Mouse (Mus musculus): Measurements from ENCODE around the gene Tubb2a. TPM values are rescaled to one million over a fixed set of nuclear protein-coding genes. Genes with fewer than 3 reads are reported as not detected.
"Not testable (repeated sequence)": the region's sequence is repeated elsewhere in the genome, so short reads cannot be mapped to it uniquely, and the experiment has no call there.

Gene Tubb2a
- polyA plus RNA-seq, 1 experiment from 2014 or later, result 150 TPM

- ATAC-seq (ENCODE audit: low FRiP score, low TSS enrichment), result peak; percentile 76
- no peak overlapping the region for H3K9ac ChIP-seq (replicated peaks; ENCODE audit: low read length)
- no peak overlapping the region for H3K4me2 ChIP-seq (replicated peaks; ENCODE audit: low read depth, low read length)
- WGBS, result 52% methylated on average over 4 of the region's 4 CpGs
- H3K9me3 ChIP-seq (ENCODE audit: low read length), result peaks cover 2% of the 10 kb centered on the region; the same call in 1 of the 2 replicates
- peak overlapping the region; percentile 66; the same call in 1 of the 2 replicates for H3K27ac ChIP-seq (ENCODE audit: low read length)
- H3K36me3 ChIP-seq (ENCODE audit: insufficient read depth, low read length), result no peaks in the 10 kb centered on the region
- no peak overlapping the region for H3K4me3 ChIP-seq (ENCODE audit: low read length)
- H3K4me1 ChIP-seq (ENCODE audit: insufficient read depth, low read length), result peaks cover 10% of the 10 kb centered on the region; the same call in 1 of the 2 replicates
- no peaks in the 10 kb centered on the region for H3K27me3 ChIP-seq (ENCODE audit: insufficient read depth, low read length)
Observed at GRCm38 (mm10) chr13:34096455-34096854, 18.6 kb upstream of the Tubb2a start.

- Histone ChIP-seq H3K9me3 (ENCODE audit: low read length) (peaks cover 2% of the 10 kb centered on the region; the same call in 1 of the 2 replicates), H3K27me3 (ENCODE audit: insufficient read depth, low read length) (no peaks in the 10 kb centered on the region), H3K27ac (ENCODE audit: low read length) (peak overlapping the region; percentile 66; the same call in 1 of the 2 replicates), H3K4me3 (ENCODE audit: low read length) (no peak overlapping the region), H3K9ac (replicated peaks; ENCODE audit: low read length) (no peak overlapping the region), H3K4me1 (ENCODE audit: insufficient read depth, low read length) (peaks cover 10% of the 10 kb centered on the region; the same call in 1 of the 2 replicates), H3K36me3 (ENCODE audit: insufficient read depth, low read length) (no peaks in the 10 kb centered on the region), H3K4me2 (replicated peaks; ENCODE audit: low read depth, low read length) (no peak overlapping the region)
- ATAC-seq (ENCODE audit: low FRiP score, low TSS enrichment), result no peak
- WGBS, result 51% methylated on average over 7 of the region's 7 CpGs
Observed at GRCm38 (mm10) chr13:34095542-34096435, 18.0 kb upstream of the Tubb2a start.

GRCm38 (mm10) chr13:34089358-34089757, 11.6 kb upstream of the Tubb2a start:
- Histone ChIP-seq H3K4me2 (replicated peaks; ENCODE audit: low read depth, low read length) (no peak overlapping the region), H3K27me3 (ENCODE audit: insufficient read depth, low read length) (no peaks in the 10 kb centered on the region), H3K4me3 (ENCODE audit: low read length) (no peak overlapping the region), H3K9ac (replicated peaks; ENCODE audit: low read length) (no peak overlapping the region), H3K36me3 (ENCODE audit: insufficient read depth, low read length) (no peaks in the 10 kb centered on the region), H3K4me1 (ENCODE audit: insufficient read depth, low read length) (no peaks in the 10 kb centered on the region), H3K27ac (ENCODE audit: low read length) (no peak overlapping the region), H3K9me3 (ENCODE audit: low read length) (no peaks in the 10 kb centered on the region)
- WGBS, result 66% methylated on average over 3 of the region's 3 CpGs
- no peak for ATAC-seq (ENCODE audit: low FRiP score, low TSS enrichment)

GRCm38 (mm10) chr13:34088871-34089288, 11.1 kb upstream of the Tubb2a start:
- Histone ChIP-seq H3K36me3 (ENCODE audit: insufficient read depth, low read length) (no peaks in the 10 kb centered on the region), H3K9me3 (ENCODE audit: low read length) (no peaks in the 10 kb centered on the region), H3K27me3 (ENCODE audit: insufficient read depth, low read length) (no peaks in the 10 kb centered on the region), H3K4me3 (ENCODE audit: low read length) (no peak overlapping the region), H3K27ac (ENCODE audit: low read length) (no peak overlapping the region), H3K4me2 (replicated peaks; ENCODE audit: low read depth, low read length) (no peak overlapping the region), H3K9ac (replicated peaks; ENCODE audit: low read length) (no peak overlapping the region), H3K4me1 (ENCODE audit: insufficient read depth, low read length) (no peaks in the 10 kb centered on the region)
- 60% methylated on average over 7 of the region's 7 CpGs for WGBS
- ATAC-seq (ENCODE audit: low FRiP score, low TSS enrichment), result no peak

- H3K4me1 ChIP-seq (ENCODE audit: insufficient read depth, low read length); H3K27ac ChIP-seq (ENCODE audit: low read length); H3K4me3 ChIP-seq (ENCODE audit: low read length); H3K9me3 ChIP-seq (ENCODE audit: low read length); H3K4me2 ChIP-seq (replicated peaks; ENCODE audit: low read depth, low read length); H3K36me3 ChIP-seq (ENCODE audit: insufficient read depth, low read length); H3K27me3 ChIP-seq (ENCODE audit: insufficient read depth, low read length); H3K9ac ChIP-seq (replicated peaks; ENCODE audit: low read length): not testable (repeated sequence)
- 43% methylated on average over 5 of the region's 5 CpGs for WGBS
- ATAC-seq (ENCODE audit: low FRiP score, low TSS enrichment), result peak; percentile 67; the same call in 1 of the 2 replicates
Observed at GRCm38 (mm10) chr13:34088201-34088649, 10.4 kb upstream of the Tubb2a start.

GRCm38 (mm10) chr13:34087052-34087812, 9.4 kb upstream of the Tubb2a start:
- no peak for ATAC-seq (ENCODE audit: low FRiP score, low TSS enrichment)
- Histone ChIP-seq H3K4me2 (replicated peaks; ENCODE audit: low read depth, low read length) (no peak overlapping the region), H3K4me1 (ENCODE audit: insufficient read depth, low read length) (no peaks in the 10 kb centered on the region), H3K9me3 (ENCODE audit: low read length) (no peaks in the 10 kb centered on the region), H3K27ac (ENCODE audit: low read length) (no peak overlapping the region), H3K27me3 (ENCODE audit: insufficient read depth, low read length) (no peaks in the 10 kb centered on the region), H3K9ac (replicated peaks; ENCODE audit: low read length) (no peak overlapping the region), H3K4me3 (ENCODE audit: low read length) (no peak overlapping the region), H3K36me3 (ENCODE audit: insufficient read depth, low read length) (no peaks in the 10 kb centered on the region)
- 55% methylated on average over 7 of the region's 7 CpGs for WGBS

- ATAC-seq (ENCODE audit: low FRiP score, low TSS enrichment), result no peak
- Histone ChIP-seq H3K36me3 (ENCODE audit: insufficient read depth, low read length) (no peaks in the 10 kb centered on the region), H3K9me3 (ENCODE audit: low read length) (no peaks in the 10 kb centered on the region), H3K4me1 (ENCODE audit: insufficient read depth, low read length) (no peaks in the 10 kb centered on the region), H3K4me2 (replicated peaks; ENCODE audit: low read depth, low read length) (no peak overlapping the region), H3K9ac (replicated peaks; ENCODE audit: low read length) (no peak overlapping the region), H3K27me3 (ENCODE audit: insufficient read depth, low read length) (no peaks in the 10 kb centered on the region), H3K27ac (ENCODE audit: low read length) (no peak overlapping the region), H3K4me3 (ENCODE audit: low read length) (no peak overlapping the region)
- WGBS, result 73% methylated on average over 9 of the region's 9 CpGs
Observed at GRCm38 (mm10) chr13:34084026-34084750, 6.4 kb upstream of the Tubb2a start.

- no peak for ATAC-seq (ENCODE audit: low FRiP score, low TSS enrichment)
- WGBS, result 72% methylated on average over 4 of the region's 4 CpGs
Observed at GRCm38 (mm10) chr13:34081926-34082325, 4.1 kb upstream of the Tubb2a start.

GRCm38 (mm10) chr13:34079801-34080200, 2.0 kb upstream of the Tubb2a start:
- H3K4me2 ChIP-seq (replicated peaks; ENCODE audit: low read depth, low read length), result no peak overlapping the region
- no peaks in the 10 kb centered on the region for H3K27me3 ChIP-seq (ENCODE audit: insufficient read depth, low read length)
- no peak overlapping the region for H3K27ac ChIP-seq (ENCODE audit: low read length)
- H3K4me1 ChIP-seq (ENCODE audit: insufficient read depth, low read length), result peaks cover 12% of the 10 kb centered on the region; the same call in 1 of the 2 replicates
- no peak for ATAC-seq (ENCODE audit: low FRiP score, low TSS enrichment)
- no peaks in the 10 kb centered on the region for H3K36me3 ChIP-seq (ENCODE audit: insufficient read depth, low read length)
- H3K4me3 ChIP-seq (ENCODE audit: low read length), result no peak overlapping the region
- 70% methylated on average over 3 of the region's 3 CpGs for WGBS
- no peaks in the 10 kb centered on the region for H3K9me3 ChIP-seq (ENCODE audit: low read length)
- no peak overlapping the region for H3K9ac ChIP-seq (replicated peaks; ENCODE audit: low read length)

More at GRCm38 (mm10) chr13:34081926-34082325, 4.1 kb upstream of the Tubb2a start:
- no peak overlapping the region for H3K4me3 ChIP-seq (ENCODE audit: low read length)
- H3K4me1 ChIP-seq (ENCODE audit: insufficient read depth, low read length), result peaks cover 7% of the 10 kb centered on the region; the same call in 1 of the 2 replicates
- no peaks in the 10 kb centered on the region for H3K27me3 ChIP-seq (ENCODE audit: insufficient read depth, low read length)
- H3K36me3 ChIP-seq (ENCODE audit: insufficient read depth, low read length), result no peaks in the 10 kb centered on the region
- no peaks in the 10 kb centered on the region for H3K9me3 ChIP-seq (ENCODE audit: low read length)
- H3K27ac ChIP-seq (ENCODE audit: low read length), result no peak overlapping the region
- no peak overlapping the region for H3K9ac ChIP-seq (replicated peaks; ENCODE audit: low read length)
- no peak overlapping the region for H3K4me2 ChIP-seq (replicated peaks; ENCODE audit: low read depth, low read length)
